Mouse (Mus musculus) megakaryocyte, embryonic 14.5 days (primary cell): ENCODE results near the gene Zfp873.

Experiments
- FLI1 ChIP-seq: IDR thresholded peaks from 2 replicates; pipeline ENCODE4 v1.6.1; 2012; ENCODE audit warnings: low read length, inconsistent platforms, mixed read lengths
- GATA1 ChIP-seq: IDR thresholded peaks from 3 replicates; pipeline ENCODE4 v1.6.1; 2012; ENCODE audit warnings: mixed read lengths, low read length, inconsistent platforms, borderline replicate concordance

- no peak for TF ChIP-seq GATA1
- no peak for TF ChIP-seq FLI1
Observed at GRCm38 (mm10) chr10:82042191-82042590, 5.7 kb upstream of the Zfp873 start.
